Mouse (Mus musculus) cortical plate, adult 2 months (tissue): ENCODE results near the gene Rcbtb2.

Experiments
- CTCF ChIP-seq: fragments of 200-500 bp; IDR thresholded peaks from 2 replicates; pipeline ENCODE4 v1.5.1; 2011; ENCODE audit warnings: mild to moderate bottlenecking, control low read depth, low read length; ENCODE audit not compliant: insufficient read depth; ENCODE audit errors: extremely low read depth
- POLR2A ChIP-seq: fragments of 200-500 bp; IDR thresholded peaks from 2 replicates; pipeline ENCODE4 v1.6.1; 2011; ENCODE audit warnings: mild to moderate bottlenecking, low read length, control low read depth; ENCODE audit not compliant: insufficient read depth; ENCODE audit errors: extremely low read depth

DNA sequence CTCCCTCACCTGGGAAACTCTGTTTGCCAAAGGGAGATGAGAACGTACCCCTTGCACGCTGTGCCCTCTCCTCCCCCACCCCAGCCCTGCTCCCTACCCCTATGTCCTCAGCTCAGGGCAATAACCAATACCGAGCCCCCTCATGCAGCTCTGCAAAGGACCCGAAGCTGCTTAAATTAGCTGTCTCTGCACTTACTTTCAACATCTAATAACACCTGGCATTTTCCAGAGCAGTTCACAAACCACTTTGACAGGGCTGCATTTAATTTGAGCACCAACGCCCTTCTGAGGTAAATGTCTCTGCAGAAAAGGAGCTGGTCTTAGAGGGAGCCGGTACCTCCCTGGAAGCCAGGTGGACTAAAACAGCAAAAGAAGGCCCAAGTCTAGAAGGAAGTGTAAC, 3.4 kb upstream of the Rcbtb2 start:
- no peak for TF ChIP-seq CTCF
- TF ChIP-seq POLR2A, result no peak
